Mouse (Mus musculus): Measurements from ENCODE around the gene Pknox2. TPM values are rescaled to one million over a fixed set of nuclear protein-coding genes. Genes with fewer than 3 reads are reported as not detected.

Pknox2 gene
- total RNA-seq, 2 experiments from 2014 or later = 2.0 to 3.5 TPM

DNA sequence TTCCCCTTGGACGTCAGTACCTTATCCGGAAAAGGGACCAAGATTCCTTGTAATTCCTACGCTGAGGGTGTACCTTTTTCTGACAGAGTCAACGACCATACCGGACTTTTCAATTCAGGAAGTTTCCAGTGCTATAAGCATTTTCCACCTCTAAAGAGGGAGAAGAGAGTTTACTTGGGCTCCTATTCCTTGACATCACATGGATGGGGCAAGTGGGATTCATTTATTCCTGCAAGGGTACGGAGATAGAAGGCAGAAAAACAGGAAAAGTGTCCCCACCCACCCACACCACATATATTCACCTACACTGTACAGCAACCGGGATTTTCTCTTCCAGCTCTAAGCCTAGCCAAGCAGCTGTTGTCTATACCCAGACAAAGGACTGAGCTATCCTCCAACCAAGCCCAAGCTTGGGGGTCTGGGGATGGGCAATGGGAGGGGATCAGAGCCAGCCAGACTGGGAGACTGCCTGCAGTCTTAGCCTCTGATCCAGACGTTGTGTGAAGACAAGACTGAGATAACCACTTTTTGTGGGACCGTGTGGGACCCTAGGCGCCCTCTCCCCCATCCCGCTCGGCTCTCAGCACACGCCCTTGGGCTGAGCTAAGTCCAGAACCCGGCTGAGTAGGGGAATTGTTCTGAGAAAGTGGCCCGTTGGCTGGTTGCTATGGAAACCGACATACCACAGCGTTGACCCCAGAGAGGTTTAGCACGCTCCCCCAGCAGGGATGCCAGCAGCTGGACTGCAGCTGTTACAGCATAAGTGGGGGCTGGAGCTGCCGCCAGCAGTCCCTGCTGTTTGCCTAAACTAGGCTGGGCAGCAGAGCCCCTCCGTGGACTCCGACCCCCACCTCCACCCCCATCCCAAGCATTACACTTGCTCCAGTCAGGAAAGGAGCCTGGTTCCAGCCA, 93.3 kb downstream of the Pknox2 start:
- DNase-seq (ENCODE audit: low spot score in 2 of 2) = no peak

DNA sequence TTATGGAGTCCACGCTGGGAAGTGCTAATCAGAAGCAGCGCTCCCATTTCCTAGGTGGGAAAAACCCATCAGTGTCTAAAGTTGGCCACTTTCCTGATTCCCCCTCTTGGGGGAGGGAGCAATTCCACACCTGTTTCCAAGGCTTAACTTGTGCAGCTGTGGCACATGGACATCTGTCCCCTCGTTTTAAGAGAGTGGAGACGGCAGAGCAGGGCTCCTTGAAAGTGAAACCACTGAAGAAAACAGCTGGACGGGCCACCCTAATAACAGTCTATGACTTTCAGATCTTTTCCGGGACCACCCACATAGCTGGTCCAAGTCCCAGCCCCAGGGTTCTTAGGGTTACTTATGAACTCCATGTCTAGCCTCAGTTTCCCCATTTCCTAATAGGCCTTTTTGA, 94.2 kb downstream of the Pknox2 start:
- no peak for DNase-seq (ENCODE audit: low spot score in 2 of 2)

DNA sequence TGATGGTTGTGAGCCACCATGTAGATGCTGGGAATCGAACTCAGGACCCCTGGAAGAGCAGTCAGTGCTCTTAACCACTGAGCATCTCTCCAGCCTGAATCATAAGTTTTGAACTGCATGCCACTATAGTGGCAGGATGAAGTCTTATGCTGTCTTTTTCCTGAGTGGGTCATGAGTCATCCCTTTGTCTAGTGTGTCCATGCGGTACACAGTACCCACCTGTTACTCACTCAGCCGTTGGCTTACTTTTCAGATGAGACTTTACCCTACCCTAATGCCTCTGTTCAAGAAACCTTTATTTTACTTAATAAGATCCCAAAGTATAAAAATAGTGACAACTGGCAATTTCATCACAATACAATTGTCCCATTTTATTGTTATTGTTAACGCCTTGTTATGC, 95.5 kb downstream of the Pknox2 start:
- DNase-seq (ENCODE audit: low spot score in 2 of 2) = no peak

GRCm38 (mm10) chr9:37047490-37047889, 99.7 kb downstream of the Pknox2 start:
- DNase-seq (ENCODE audit: low spot score in 2 of 2) = no peak

DNA sequence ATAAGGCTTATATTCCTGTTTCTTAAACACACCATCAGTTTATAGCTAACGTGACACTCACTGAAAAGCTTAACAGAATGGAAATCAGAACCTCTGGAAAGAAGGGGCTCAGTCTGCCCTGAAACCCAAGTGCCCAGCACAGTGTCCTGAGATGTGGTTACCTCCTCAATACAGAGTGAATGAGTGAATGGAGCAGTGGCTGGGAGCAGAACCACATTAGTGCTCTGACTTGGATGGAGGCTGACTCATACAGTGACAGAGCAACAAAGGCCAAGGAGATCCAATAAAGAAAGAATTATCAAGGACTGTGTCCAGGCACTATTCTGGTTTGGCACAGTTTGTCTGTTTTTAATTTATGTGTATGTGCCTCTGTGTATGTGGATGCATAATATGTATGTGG, 101.3 kb downstream of the Pknox2 start:
- peak in 1 of 2 experiments; percentile 17 for DNase-seq (ENCODE audit: low spot score in 2 of 2)

DNA sequence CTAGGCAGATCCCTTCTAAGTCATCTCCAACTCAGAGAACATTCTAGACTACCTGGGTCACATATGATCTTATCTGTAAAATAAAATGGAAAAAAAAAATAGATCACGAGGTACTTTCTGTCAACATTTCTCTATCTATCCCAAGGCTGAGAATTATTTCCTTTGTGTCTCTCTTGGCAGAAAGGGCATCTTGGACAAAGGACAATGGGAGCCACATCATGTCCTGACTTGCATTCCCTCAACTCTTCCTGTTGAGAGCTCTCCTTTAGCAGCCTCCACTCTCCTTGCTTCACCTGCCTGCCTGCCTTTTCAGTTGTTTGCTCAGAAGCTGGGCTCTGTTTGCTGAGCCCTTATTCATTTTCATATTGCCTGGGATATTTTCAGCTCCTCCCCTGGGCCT, 103.0 kb downstream of the Pknox2 start:
- no peak for DNase-seq (ENCODE audit: low spot score in 2 of 2)

DNA sequence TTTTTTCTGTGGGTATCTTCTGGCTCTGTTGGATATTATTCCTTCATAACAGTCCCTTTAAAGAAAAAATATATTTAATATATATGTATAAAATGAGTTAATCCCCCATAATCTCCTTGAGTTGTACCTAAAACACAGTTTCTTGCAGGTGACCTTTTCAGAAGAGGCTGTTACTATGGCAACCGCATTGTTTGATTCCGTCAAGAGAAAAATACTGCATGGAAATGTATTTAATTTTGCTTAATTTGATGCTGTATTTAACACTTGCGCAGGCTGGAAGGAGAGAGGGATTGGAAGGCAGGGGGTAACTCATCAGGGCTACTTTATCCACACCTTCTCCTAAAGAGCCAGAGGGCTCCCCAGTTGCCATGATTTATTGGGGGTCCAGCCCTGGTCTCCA, 108.3 kb downstream of the Pknox2 start:
- no peak for DNase-seq (ENCODE audit: low spot score in 2 of 2)

DNA sequence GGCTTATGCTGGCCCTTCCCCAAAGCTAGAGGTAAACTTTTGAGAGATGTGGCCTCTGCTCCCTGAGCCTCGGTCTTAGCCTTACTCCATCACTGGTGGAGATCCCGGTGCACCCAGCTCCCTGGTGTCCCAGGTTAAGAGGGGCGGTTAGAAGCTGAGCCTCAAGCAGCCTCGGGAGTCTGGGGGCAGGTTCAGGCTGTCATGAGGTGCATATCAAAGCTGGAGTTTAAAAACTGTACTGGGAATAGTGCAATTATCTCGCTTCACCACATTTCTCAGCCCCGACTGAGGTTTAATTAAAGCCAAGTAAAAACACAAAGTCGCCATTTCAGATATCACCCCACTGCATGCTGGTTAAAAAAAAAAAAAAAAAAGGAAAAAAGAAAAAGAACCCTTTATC, 108.8 kb downstream of the Pknox2 start:
- no peak for DNase-seq (ENCODE audit: low spot score in 2 of 2)

GRCm38 (mm10) chr9:37037405-37037804, 109.8 kb downstream of the Pknox2 start:
- DNase-seq (ENCODE audit: low spot score in 2 of 2) = no peak

DNA sequence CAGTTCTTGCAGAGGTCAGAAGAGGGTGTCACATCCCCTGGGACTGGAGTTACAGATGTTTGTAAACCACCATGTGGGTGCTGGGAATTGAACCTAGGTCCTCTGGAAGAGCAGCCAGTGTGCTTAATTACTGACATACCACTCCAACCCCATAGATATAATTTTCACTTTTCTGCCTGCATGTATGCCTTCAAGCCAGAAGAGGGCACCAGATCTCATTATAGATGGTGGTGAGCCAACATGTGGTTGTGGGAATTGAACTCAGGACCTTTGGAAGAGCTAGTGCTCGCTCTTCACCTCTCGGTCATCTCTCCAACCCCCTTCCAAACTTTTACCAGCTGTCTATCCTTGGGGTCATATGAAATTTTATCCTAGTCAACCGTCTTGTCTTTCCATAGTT, 112.0 kb downstream of the Pknox2 start:
- DNase-seq (ENCODE audit: low spot score in 2 of 2) = no peak

- DNase-seq (ENCODE audit: low spot score in 2 of 2) = no peak
Observed at GRCm38 (mm10) chr9:37034316-37034715, 112.9 kb downstream of the Pknox2 start.

- no peak for DNase-seq (ENCODE audit: low spot score in 2 of 2)
Observed at GRCm38 (mm10) chr9:37030347-37031213, 116.6 kb downstream of the Pknox2 start.

DNA sequence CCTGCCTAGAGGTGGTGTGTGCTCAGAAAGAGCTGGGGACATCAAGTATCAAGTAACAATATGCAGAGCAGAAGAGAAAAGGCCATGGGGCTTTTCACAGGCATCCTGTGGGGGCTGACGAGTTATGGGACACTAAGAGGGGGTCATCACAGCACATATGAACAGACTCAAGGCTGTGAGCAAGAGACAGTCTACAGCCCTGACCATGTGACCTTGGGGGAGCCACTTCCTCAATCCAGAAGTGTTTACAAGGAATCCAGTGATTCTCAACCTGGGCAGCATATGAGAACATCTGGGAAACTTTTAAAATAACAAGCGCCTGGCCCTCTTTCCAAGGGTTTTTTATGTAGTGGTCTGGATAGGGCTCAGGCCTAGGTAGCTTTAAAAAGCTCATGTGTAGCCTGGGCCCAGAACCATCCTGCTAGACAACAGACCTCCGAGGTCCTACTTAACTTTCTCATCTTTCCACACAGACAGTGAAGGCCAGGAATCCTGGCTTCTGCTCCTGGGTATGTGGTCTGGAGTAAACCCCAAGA, 117.3 kb downstream of the Pknox2 start:
- DNase-seq (ENCODE audit: low spot score in 2 of 2) = no peak

DNA sequence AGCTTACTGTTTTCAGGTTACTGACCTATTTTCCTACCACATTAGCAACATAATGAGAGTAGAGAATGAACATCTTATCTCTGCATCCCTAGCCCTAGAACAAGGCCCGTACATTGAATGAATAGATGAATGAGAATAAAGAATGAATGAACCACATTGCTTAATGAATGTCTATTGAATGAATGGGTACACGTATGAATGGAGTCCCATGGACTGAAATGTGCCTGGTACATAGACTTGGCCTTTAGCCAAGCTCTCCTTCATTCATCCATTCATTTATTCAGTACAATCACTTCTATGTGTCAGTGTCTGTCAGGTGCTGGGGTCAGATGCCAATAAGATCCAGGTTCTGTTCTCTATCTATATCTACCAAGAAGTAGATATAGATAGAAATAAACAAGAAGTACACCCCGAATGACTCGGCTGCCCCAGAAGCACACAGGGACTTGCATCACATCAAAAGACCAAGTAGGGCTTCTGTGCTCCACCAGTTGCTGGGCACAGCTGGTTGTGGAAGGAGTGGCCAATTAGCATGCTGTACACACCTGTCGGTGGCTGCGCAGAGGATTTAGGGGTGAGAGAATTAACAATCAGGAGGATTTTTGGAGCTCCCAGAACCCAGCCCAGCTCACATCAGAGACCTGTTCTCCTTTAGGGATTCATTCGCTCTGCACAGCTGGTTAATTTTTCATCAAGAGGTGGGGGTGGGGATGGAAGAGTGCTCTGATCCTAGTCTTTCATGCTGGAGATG, 119.2 kb downstream of the Pknox2 start:
- no peak for DNase-seq (ENCODE audit: low spot score in 2 of 2)

- DNase-seq (ENCODE audit: low spot score in 2 of 2) = no peak
Observed at GRCm38 (mm10) chr9:37025913-37026312, 121.3 kb downstream of the Pknox2 start.

DNA sequence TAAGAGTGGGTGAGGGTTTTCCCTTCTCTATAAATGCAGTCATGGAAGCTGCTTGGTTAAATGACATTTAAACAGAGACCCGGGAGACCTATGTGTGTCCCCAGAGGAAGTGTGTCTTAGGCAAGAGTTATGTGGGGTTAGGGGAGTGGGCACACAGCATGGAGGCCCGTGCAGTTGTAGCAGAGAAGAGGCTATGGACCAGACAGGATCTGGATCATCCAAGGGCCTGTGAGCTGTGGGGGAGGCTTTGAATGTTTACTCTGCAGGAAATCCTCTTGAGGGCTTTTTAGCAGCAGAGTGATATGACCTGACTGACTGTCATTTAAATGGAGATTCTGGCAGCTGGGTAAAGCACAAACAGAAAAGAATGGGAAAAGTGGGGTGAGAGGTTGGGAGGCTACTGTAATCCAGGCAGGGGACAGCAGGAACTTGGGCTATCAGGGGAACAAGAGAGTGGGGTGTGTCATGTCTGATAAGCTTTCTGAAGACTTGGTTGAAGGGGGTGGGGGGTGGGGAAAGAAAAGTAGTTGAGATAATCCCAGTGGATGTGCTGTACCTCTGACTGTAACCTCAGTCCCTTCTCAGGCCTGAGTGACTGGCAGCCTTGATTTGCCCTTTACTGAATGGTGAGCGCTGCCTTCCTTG, 125.5 kb downstream of the Pknox2 start:
- no peak for DNase-seq (ENCODE audit: low spot score in 2 of 2)

DNA sequence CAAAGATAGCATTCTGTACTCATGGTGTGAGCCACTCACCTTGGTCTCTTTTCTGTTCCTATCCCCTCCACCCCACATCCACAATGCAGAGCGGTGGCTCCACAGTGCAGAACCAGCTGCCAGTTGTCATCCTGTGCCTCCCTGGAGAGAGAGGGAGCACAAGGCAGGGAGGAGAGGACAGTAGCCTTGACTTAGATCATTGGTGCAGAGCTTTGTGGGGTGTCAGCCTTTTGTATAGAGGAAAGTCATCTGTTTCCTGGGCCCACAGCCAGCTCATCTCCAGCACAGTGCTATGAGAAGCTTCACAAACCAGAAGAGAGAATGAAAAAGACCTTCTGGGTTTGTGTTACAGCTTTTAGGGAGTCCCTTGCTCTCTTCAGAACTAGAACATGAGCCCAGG, 129.1 kb downstream of the Pknox2 start:
- DNase-seq (ENCODE audit: low spot score in 2 of 2) = no peak

DNA sequence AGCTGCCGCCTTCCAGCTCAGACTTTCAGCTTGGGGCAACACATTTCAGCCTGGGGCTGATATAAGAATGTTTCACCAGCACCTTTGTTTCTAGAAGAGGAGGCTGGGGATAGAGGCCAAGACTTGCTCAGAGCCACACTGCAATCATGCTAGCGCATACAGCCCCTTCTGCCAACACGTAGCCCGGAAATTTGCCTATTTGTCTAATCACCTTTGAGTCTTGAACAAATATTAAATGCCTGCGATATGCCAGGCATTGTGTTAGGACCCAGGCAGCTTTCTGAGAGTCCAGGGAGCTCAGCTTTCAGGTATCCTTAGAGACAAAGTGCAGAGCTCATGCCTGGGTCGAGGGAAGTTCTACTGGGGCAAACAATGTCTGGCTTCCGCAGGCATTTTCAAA, 130.0 kb downstream of the Pknox2 start:
- no peak for DNase-seq (ENCODE audit: low spot score in 2 of 2)

- DNase-seq (ENCODE audit: low spot score in 2 of 2) = no peak
Observed at GRCm38 (mm10) chr9:37016165-37016564, 131.0 kb downstream of the Pknox2 start.

DNA sequence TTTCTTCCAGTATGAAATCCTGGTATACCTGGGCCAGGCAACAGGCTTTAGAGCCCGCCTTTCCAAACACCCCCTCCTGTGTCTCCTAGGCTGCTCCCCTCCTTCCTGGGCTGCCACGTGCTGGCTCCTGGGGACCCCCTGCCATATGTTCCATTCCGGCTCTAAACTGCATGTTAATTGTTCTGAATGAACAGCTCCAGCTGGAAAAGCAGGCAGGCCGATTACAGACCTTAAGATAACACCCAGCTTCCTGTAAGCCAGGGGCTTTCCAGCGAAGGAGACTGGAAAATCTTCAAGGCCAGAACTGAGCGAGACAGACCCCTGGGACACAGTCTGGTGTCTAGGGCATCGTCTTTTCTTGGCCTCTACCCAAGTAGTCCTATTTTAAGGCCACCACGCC, 133.6 kb downstream of the Pknox2 start:
- no peak for DNase-seq (ENCODE audit: low spot score in 2 of 2)

DNA sequence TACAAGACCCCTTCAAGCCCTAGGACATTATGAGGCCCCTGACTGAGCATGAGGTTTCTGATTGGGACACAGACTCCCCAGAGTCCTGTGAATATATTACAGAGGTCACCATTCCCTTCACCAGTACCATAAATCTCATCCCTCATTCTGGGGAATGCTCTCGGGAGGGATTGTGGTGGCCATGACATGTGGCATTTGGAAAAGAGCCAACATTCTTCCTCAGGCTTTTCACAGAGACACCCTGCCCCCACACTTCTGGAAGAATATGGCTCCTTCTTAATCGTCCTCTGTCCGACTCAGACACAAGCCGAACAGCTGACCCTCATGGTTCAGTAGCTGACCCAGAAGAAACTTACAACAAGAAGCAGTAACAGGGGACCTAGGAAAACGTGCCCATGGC, 139.1 kb downstream of the Pknox2 start:
- DNase-seq (ENCODE audit: low spot score in 2 of 2) = no peak
